Mouse (Mus musculus): ENCODE results near the gene Nxnl2. TPM values are rescaled to one million over a fixed set of nuclear protein-coding genes. Genes with fewer than 3 reads are reported as not detected.

Gene Nxnl2
- polyA plus RNA-seq, 2 experiments = 0.13 TPM; not detected in 1

- DNase-seq (ENCODE audit: low read depth in 3 of 3, low spot score in 3 of 3) = no peak
- no peak for TF ChIP-seq EP300 (IDR thresholded peaks at IDR 0.05; ENCODE audit: low read depth)
- no peak for TF ChIP-seq CTCF (IDR thresholded peaks at IDR 0.05; ENCODE audit: low read depth)
- Histone ChIP-seq H3K4me2 (ENCODE audit: low read depth) (no peak overlapping the region), H3K27ac (no peak overlapping the region), H3K9me3 (ENCODE audit: control insufficient read depth, low read length) (no peaks in the 10 kb centered on the region), H3K9ac (replicated peaks) (no peak overlapping the region), H3K4me3 (ENCODE audit: insufficient read depth in 1 of 2, low read depth in 2 of 2, low read length in 2 of 2) (no peak overlapping the region), H3K27me3 (ENCODE audit: control insufficient read depth, insufficient read depth, low read length) (no peaks in the 10 kb centered on the region), H3K4me1 (replicated peaks; ENCODE audit: control insufficient read depth in 2 of 2, insufficient read depth in 2 of 2, low read length in 1 of 2) (no peaks in the 10 kb centered on the region), H3K36me3 (replicated peaks; ENCODE audit: control insufficient read depth, insufficient read depth, low read depth) (peaks cover 4% of the 10 kb centered on the region)
- 61% methylated on average over 1 of the region's 1 CpGs for WGBS (ENCODE audit: insufficient replicate concordance)
- no peak for ATAC-seq (ENCODE audit: insufficient read depth)
Observed at GRCm38 (mm10) chr13:51147106-51147505, 23.7 kb upstream of the Nxnl2 start.

- H3K4me1 ChIP-seq (replicated peaks; ENCODE audit: control insufficient read depth in 2 of 2, insufficient read depth in 2 of 2, low read length in 1 of 2) = peaks cover 0 to 4% of the 10 kb centered on the region in 2 experiments; a peak in 1 of 4 replicates
- no peak for ATAC-seq (ENCODE audit: insufficient read depth)
- TF ChIP-seq CTCF (IDR thresholded peaks at IDR 0.05; ENCODE audit: low read depth) = no peak
- no peak for TF ChIP-seq EP300 (IDR thresholded peaks at IDR 0.05; ENCODE audit: low read depth)
- H3K9ac ChIP-seq (replicated peaks) = no peak overlapping the region
- DNase-seq (ENCODE audit: low read depth in 3 of 3, low spot score in 3 of 3) = no peak
- no peak overlapping the region for H3K4me3 ChIP-seq (ENCODE audit: insufficient read depth in 1 of 2, low read depth in 2 of 2, low read length in 2 of 2)
- H3K27ac ChIP-seq = no peak overlapping the region
- 0 out of 2 replicates have a peak, but pooled peaks cover 4% of the 10 kb centered on the region for H3K36me3 ChIP-seq (replicated peaks; ENCODE audit: control insufficient read depth, insufficient read depth, low read depth)
- H3K4me2 ChIP-seq (ENCODE audit: low read depth) = no peak overlapping the region
- H3K27me3 ChIP-seq (ENCODE audit: control insufficient read depth, insufficient read depth, low read length) = no peaks in the 10 kb centered on the region
- no peaks in the 10 kb centered on the region for H3K9me3 ChIP-seq (ENCODE audit: control insufficient read depth, low read length)
- WGBS (ENCODE audit: insufficient replicate concordance) = 63% methylated on average over 4 of the region's 4 CpGs
Observed at GRCm38 (mm10) chr13:51152966-51153669, 17.7 kb upstream of the Nxnl2 start.

GRCm38 (mm10) chr13:51153670-51154030 lies 17.2 kb upstream of the Nxnl2 start:
- WGBS (ENCODE audit: insufficient replicate concordance) = 70% methylated on average over 4 of the region's 4 CpGs
- no peaks in the 10 kb centered on the region for H3K27me3 ChIP-seq (ENCODE audit: control insufficient read depth, insufficient read depth, low read length)

DNA sequence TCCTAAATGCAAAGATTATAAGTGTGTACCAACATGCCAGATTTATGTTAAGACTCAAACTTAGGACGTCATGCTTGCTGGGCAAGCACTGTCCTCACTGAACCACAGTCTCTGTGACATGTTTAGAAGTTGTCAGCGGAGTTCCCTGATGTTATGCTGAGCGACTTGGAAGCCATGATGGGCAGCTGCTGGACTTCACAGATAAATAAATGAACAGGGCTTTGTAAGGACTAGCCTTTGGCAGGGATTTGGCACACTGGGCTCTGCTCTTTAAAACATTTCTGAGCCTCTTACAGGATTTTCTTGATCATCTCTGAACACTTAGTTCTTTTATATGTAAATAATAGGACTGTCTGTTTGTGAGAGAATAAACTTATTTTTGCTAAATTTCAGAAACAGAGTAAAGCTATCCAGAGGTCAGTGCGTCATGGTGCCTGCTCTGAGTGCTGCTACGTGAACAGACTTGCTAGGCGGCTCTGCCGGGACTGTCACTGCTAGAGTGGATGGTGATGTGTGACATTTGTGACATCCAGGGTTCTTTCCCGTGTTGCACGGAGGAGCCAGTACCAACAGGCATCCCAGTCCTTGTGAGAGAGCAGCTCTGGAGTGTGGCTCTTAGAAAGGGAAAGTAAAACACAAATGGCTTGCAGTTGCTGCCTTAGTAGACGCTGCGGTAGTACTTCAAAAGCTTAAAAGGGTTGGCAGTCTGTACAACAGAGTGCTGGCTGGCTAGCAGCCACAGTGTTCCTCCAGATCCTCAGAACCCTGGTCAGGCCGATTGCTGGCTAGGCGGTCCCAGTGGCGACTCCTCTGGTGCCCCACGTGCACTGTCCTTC lies 15.4 kb upstream of the Nxnl2 start:
- H3K4me2 ChIP-seq (ENCODE audit: low read depth) = no peak overlapping the region
- H3K27ac ChIP-seq = no peak overlapping the region
- TF ChIP-seq EP300 (IDR thresholded peaks at IDR 0.05; ENCODE audit: low read depth) (no peak), CTCF (IDR thresholded peaks at IDR 0.05; ENCODE audit: low read depth) (no peak)
- no peak for DNase-seq (ENCODE audit: low read depth in 3 of 3, low spot score in 3 of 3)
- no peak for ATAC-seq (ENCODE audit: insufficient read depth)
- peaks cover 0 to 4% of the 10 kb centered on the region in 2 experiments; a peak in 1 of 4 replicates for H3K4me1 ChIP-seq (replicated peaks; ENCODE audit: control insufficient read depth in 2 of 2, insufficient read depth in 2 of 2, low read length in 1 of 2)
- WGBS (ENCODE audit: insufficient replicate concordance) = 77% methylated on average over 15 of the region's 15 CpGs
- 0 out of 2 replicates have a peak, but pooled peaks cover under 1% of the 10 kb centered on the region for H3K36me3 ChIP-seq (replicated peaks; ENCODE audit: control insufficient read depth, insufficient read depth, low read depth)
- no peak overlapping the region for H3K9ac ChIP-seq (replicated peaks)
- no peak overlapping the region for H3K4me3 ChIP-seq (ENCODE audit: insufficient read depth in 1 of 2, low read depth in 2 of 2, low read length in 2 of 2)
- no peaks in the 10 kb centered on the region for H3K27me3 ChIP-seq (ENCODE audit: control insufficient read depth, insufficient read depth, low read length)
- H3K9me3 ChIP-seq (ENCODE audit: control insufficient read depth, low read length) = no peaks in the 10 kb centered on the region

More at GRCm38 (mm10) chr13:51153670-51154030, 17.2 kb upstream of the Nxnl2 start:
- Histone ChIP-seq H3K4me1 (replicated peaks; ENCODE audit: control insufficient read depth in 2 of 2, insufficient read depth in 2 of 2, low read length in 1 of 2) (peaks cover 0 to 4% of the 10 kb centered on the region in 2 experiments; a peak in 1 of 4 replicates), H3K27ac (no peak overlapping the region), H3K4me3 (ENCODE audit: insufficient read depth in 1 of 2, low read depth in 2 of 2, low read length in 2 of 2) (no peak overlapping the region), H3K36me3 (replicated peaks; ENCODE audit: control insufficient read depth, insufficient read depth, low read depth) (0 out of 2 replicates have a peak, but pooled peaks cover 4% of the 10 kb centered on the region), H3K9ac (replicated peaks) (no peak overlapping the region), H3K9me3 (ENCODE audit: control insufficient read depth, low read length) (no peaks in the 10 kb centered on the region), H3K4me2 (ENCODE audit: low read depth) (no peak overlapping the region)
- TF ChIP-seq CTCF (IDR thresholded peaks at IDR 0.05; ENCODE audit: low read depth) = no peak
- no peak for TF ChIP-seq EP300 (IDR thresholded peaks at IDR 0.05; ENCODE audit: low read depth)
- ATAC-seq (ENCODE audit: insufficient read depth) = no peak
- DNase-seq (ENCODE audit: low read depth in 3 of 3, low spot score in 3 of 3) = no peak

GRCm38 (mm10) chr13:51156014-51156386 lies 14.8 kb upstream of the Nxnl2 start:
- ATAC-seq (ENCODE audit: insufficient read depth) (no peak), DNase-seq (ENCODE audit: low read depth in 3 of 3, low spot score in 3 of 3) (no peak)
- no peak overlapping the region for H3K4me2 ChIP-seq (ENCODE audit: low read depth)
- no peak overlapping the region for H3K9ac ChIP-seq (replicated peaks)
- H3K9me3 ChIP-seq (ENCODE audit: control insufficient read depth, low read length) = no peaks in the 10 kb centered on the region
- H3K27me3 ChIP-seq (ENCODE audit: control insufficient read depth, insufficient read depth, low read length) = no peaks in the 10 kb centered on the region
- peaks cover 0 to 4% of the 10 kb centered on the region in 2 experiments; a peak in 1 of 4 replicates for H3K4me1 ChIP-seq (replicated peaks; ENCODE audit: control insufficient read depth in 2 of 2, insufficient read depth in 2 of 2, low read length in 1 of 2)
- H3K36me3 ChIP-seq (replicated peaks; ENCODE audit: control insufficient read depth, insufficient read depth, low read depth) = no peaks in the 10 kb centered on the region
- no peak overlapping the region for H3K27ac ChIP-seq
- H3K4me3 ChIP-seq (ENCODE audit: insufficient read depth in 1 of 2, low read depth in 2 of 2, low read length in 2 of 2) = no peak overlapping the region
- TF ChIP-seq EP300 (IDR thresholded peaks at IDR 0.05; ENCODE audit: low read depth) (no peak), CTCF (IDR thresholded peaks at IDR 0.05; ENCODE audit: low read depth) (no peak)
- WGBS (ENCODE audit: insufficient replicate concordance) = 84% methylated on average over 6 of the region's 6 CpGs

Data from liver, embryonic 14.5 days (tissue).